Mouse (Mus musculus): ENCODE measurements at regions not wholly inside any gene's neighbourhood (a gene's known extent, or its start where the extent isn't known, plus 50 kb on each side); places are given as distances from the start of the nearest gene placed in this dataset.

DNA sequence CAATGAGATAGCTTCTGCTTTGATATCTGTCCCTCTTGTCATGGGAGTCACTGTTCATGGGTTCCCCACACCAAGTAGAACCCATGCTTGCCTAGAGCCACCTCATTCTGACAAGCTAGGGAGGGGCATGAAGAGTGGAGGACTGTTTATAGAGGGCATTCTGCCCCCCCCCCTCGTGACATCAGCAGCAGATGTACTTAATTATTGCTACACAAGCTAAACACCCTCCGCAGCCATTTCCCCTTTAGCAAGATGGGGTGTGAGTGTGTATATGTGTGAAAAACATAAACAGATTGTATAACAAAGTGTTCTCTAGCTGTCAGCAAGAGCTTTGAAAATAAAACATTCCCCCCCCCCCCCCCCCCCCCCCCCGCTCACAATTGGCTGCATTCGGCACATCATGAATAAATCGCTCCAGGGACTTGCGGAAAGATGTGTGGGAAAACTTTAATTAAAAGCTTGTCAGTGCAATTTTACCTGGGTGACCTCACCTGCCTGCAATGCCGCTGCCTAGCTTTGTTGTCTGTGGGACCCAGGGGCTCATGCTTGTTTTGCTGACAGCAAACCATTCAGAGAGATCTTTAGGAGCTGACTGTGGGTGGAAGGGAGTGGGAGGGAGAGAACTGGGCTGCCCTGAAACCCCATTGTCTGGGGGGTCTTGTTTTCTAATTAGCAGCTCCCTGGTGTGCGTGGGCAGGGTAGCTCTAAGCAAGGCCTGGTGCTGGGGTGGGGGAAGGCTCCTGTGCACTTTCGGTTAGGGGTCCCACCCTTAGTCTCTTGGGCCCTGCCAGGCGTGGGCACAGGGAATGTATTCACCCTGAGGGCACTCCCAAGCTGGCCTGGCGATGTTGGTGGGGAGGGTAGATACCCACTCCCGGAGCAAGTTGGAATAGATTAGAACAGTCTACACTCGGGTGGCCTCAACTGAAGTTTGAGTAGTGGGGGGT lies 63.4 kb downstream of the Irx2 start:
- DNase-seq = no peak

DNA sequence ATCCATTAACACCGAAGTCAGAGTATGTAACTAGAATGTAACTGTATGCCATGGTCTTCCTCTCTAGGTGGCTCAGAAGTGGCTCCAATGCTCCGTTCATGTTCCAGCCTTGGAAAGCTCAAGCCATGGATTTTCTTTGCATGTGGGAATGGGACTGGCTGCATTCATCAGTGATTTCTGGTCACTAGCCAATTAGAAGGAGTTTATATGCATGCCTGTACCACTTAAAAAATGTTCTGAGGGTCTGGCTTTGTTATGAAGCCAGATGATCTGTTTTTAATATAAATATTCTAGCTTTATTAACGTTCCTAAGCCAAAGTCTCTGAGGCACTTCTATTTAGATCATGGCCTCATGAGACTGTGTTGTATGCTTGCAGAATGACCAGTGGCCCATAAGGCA lies 78.8 kb downstream of the Irx2 start:
- DNase-seq = no peak

DNA sequence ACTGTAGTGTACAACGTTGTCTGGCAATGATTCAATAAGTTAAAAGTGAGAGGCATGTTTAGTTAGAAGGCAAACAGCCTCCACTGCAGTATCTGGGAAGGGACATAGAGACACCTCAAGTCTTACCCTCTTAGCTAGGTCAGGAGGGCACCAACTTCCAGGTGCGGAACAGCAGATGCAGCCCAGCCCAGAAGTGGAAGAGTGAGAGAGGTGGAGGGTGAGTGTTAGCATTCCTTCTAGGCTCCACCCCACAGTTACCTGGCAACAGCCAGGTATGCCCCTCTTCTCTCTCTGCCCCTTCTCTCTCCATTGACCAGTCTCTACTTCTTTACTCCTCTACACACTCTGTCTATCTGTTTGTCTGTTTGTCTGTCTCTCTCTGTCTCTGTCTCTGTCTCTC lies 80.1 kb downstream of the Irx2 start:
- DNase-seq = no peak

DNA sequence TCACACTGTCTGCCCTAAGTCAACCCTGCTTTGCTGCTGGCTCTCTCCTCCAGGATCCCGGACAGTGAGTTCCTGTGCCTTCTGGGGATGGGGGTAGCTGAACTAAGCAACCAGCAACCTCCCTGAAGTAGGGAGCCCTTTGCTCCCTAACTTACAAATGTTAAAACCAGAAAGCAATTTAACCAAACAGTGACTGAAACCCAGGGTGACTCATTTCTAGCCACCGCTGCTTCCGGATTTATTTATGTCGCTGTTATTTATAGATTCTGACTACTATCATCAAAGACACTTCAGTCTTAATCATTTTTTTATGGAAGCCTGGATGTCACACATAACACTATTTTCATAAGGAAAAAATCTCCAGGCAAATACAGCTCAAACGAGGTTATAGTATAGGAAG lies 81.4 kb downstream of the Irx2 start:
- DNase-seq = no peak

DNA sequence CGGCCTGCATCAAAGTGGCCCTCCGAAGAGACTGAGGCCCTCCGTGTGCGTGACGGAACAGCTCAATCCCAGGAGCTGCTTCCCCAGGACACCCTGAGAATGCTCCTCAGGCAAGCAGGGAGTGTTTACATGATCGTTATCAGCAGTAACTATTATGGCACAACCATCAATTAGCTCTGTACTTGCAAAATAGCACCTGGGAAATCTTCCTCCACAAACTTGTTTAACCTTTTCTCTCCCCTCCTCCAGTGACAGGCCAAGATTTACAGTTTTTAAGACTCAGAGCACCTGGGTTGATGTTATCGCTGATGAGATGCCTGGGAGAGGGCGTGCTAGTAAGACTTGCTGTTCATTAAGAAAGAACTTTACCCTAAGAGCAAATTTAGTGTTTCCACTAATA lies 82.5 kb downstream of the Irx2 start:
- DNase-seq = no peak

DNA sequence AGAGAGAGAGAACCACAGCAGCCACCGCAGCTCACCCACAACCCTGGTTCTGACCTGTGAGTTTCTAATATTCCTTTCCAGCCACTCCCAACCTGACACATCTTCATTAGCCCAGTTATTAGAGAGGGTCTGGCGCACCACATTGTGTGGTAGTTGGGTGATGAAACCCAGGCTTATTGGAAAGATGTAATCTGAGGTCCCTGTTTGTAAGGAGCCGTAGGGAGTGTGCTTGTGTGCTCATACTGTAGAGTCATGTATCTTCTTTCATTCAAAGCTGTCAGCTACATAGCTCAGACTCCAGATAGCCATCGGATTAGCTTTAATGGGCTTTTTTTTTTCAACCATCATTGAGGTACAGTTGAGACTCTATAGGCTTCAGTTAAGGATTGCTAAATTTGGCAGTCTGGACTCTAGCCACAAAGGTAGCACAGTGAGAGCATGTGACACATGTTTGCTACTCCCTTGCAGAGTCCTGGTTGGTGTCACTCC lies 83.3 kb downstream of the Irx2 start:
- DNase-seq = no peak

DNA sequence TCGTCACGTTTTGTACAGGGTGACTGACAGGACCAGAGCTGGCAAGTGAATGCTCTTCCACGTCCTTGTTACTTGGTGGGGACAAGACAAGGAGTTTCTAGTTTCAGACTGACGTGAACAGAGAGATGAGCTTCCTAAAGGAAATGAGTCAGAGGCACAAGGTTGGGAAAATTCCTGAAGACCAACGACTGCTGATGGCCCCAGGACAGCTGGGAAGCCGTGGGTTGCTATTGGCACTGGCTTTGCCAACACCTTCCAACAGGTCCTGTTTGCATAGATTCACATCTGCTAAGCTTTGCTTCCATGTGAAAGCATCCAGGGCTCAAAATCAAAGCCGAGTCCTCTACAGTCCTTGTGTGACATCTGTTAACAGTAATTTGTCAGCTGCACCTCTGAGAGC lies 86.2 kb downstream of the Irx2 start:
- no peak for DNase-seq

DNA sequence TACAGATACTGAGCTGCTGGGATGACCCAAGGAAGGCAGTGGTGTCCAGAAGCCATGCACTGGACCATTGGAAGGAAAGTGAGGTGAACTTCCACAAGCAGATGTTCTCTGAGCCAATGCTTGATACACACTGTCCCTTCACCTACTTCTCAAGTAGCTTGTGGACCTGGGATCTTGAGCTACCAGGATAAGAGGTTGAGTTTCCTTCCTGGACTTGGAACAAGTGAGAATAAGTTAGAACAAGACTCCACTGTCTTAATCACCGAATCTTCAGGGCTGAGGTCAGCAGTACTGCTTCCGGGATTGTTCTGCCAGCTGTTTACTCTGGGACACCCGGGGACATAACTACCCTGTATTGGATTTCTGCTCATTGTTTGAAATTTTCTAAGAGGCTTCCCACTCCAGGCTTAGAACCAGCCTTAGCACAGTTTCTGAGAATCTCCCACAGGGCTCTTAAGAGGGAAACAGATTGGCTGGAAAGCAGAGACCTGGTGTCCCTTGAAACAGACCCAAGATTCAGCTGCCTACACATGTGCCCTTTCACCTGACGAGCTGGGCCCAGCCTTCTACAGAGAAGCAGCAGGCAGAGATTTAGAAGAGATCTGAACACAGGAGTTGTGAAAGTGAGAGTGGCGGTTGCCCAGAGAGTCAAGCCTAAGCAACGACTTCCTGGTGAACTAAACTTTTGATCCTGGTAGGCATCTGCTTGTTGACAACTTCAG lies 87.5 kb downstream of the Irx2 start:
- no peak for DNase-seq

DNA sequence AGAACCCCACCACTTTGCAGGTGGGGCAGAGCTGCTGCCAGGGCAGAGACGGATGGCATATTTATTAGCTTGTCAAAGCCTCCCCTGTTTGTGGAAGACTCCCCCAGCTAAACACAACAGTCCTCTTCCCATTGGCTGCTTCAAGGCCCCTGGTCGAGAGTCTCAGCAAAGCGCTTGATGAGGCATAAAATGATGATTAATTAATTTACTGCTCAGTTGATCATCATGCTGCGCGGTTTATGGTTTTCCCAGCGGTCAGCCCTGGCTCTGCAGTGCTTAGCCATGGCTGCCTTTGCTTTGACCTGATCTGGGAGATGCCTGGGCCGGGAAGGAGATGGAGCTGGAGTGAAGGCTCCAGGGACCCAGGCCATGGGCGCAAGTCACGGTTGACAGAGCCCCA lies 98.5 kb downstream of the Irx2 start:
- no peak for DNase-seq

DNA sequence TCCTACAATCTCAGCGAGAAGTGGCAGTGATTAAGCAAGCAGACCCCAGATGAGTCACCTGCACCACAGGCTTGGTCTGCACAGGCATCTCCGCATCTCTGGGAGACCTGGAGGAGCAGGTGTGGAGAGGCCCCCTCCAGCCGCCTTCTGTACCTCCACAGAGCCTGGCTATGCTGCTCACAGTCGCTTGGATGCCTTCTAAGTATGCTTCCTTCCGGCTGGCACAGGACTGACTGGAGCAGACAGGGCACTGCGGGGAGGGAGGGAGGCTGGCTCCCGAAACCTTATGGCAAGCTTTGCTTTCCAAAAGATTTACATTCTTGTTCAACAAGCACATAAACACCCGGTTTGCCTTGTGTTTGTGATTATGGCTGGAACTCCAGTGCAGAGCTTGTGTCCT lies 107.3 kb downstream of the Irx2 start:
- DNase-seq = no peak

DNA sequence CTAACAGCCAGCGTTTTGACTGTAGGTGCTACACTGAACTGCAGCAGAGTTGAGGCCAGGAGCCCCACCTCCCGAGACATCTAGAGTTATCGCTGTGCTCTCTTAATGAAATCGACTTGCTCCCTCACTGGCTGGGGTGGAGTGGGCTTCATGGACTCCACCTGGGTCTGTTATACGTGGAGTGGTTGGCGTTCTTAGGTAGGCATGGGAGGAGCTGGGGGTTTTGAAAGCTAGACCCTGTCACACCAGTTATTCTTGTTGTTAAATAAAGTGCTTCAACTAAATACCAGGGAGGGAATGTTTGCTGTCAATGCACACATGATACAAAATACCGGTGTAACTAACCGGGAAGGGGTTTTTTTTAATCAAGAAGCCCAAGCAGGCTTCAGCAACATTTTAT lies 108.4 kb downstream of the Irx2 start:
- DNase-seq = no peak

DNA sequence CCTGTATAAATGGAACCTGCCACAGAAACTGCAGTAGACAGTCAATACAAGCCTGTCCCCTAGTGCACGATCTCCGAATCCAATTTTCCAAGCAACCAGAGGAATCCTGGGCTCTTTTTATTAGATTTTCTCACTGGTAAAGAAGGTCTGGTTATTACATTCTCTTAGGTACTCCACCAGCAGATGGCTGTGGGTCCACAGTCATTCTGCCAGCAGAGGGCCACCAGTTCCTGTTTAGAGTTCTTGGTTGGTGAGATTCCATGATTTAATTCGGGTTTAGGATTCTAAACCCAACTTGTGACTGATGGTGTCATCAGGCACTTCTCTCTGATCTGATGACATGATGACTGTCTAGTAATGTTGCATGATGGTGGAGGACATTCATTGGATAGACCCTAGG lies 118.6 kb downstream of the Irx2 start:
- DNase-seq = no peak

DNA sequence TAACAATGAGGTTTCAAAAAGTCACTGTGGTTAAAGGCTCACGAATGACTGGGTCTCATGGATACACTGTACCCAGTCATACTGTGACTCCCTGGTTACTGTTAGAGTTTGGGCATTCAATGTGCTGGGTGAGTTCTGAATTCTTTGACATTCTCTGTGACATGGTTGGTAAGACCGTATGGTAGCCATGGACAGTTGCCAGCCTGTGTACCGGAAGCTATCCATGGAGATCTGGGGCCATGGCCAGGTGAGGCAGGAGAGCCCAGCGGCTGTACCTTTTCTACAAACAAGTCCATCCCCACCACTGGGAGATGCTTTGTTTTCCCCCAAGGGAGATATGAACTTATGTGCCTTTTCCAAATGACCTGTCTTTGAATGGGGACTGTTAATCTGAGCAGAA lies 126.4 kb downstream of the Irx2 start:
- no peak for DNase-seq

DNA sequence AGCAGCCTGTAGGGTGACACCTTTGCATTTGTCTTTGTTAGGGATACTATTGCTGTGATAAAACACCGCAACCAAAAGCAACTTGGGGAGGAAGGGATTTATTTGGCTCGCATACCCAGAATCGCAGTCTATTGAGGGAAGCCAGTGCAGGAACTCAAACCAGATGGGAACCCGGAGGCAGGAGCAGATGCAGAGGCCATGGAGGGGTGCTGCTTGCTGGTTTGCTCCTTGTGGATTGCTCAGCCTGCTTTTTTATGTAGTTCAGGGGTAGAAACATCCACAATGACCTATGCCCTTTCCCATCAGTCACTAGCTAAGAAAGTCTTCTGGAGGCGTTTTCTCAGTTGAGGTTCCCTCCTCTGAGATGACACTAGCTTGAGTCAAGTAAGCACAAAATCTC lies 133.9 kb downstream of the Irx2 start:
- DNase-seq = no peak

DNA sequence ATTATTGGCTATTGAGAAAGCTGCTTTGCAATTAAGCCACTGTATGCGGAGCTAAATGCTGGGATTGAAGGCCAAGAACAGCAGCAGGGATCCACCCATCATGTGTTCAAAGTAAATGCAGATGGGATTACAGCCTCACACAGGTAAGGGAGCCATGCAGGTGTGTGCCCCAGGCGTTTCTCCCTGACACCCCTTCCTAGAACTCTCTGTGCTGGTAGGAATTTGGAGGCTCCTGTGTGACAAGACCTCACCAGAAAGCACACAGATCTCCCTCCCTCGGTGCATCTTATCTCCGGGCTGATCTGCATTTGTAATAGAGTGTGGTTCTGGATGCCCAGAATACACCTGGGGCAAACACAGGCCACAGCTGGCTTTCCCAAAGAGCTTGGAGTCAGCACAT lies 134.7 kb downstream of the Irx2 start:
- DNase-seq = no peak

DNA sequence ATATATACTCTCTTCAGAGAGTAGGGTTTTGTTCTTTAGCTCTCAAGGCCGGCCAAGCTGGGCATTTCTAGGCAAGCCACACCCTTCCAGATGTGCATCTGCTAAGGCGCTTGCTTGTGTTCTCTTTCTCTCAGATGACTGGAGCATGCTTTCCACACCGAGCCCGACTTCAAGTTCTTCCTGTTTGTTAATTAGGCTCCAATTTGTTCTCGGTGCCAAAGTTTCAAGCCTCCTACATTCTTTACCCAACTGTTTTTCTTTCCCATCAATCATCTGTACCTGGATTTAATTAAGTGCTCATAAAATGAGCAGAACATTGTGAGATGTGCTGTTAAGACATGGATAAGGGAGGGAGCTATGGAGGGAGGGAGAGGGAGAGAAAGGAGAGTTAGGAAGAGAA lies 138.7 kb downstream of the Irx2 start:
- no peak for DNase-seq

DNA sequence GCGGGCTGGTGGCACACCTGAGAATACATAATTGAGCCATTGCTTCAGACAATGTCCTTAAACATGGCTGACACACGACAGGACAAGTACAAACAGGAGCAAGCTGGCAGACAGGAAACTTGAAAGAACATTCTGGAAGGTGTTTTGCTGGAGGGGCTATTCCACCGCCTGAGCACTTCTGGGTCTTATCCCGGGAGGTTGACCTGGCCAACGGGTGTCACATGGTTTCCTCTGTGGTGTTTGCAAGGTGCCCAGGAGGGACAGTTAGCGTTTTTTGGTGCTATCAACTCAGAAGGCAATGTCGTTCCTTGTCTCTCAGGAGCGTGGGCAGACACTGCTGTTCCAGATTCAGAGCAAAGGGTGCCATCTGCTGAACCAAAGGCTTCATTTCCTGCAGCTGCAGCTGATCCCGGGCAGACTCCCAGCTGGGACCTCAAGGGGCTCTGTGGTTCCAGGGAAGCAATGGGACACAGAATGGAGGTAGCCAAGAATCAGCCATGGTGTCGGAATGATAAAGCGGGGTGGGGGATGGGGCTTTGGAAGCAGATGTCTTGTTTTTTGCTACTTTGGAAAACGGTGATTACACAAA lies 140.5 kb downstream of the Irx2 start:
- no peak for DNase-seq

DNA sequence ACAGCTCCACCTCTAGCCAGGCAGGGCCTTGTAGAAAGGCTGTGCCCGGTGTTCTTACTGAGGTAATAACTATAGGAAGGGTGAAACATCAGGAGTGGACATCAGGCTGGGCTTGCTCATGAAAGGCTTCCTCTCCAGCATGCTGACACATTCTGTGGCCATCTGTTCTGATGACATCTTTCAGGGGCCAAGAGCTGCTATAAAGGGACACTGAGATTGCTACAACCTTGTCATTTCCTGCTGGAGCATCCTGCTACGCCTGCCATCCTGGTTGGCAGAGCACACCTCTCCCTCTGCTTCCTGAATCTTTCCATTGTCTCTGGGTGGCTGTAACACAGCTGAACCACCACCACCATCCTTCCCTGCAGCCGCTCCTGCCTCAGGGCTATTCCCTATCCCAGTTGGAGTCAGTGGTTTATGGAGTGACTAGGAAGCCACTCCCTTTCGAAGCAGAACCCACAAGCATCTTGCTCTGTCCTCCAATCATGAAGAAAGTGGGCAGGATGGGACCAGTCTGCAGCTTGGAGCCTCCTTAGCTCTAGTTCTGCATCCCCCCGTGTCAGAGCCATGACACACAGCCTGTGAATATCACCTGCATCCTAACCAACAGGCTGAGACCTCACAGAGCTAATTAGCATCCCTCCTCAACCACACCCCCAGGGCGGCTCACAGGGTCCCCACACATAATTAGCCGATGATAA lies 154.6 kb downstream of the Irx2 start:
- no peak for DNase-seq

DNA sequence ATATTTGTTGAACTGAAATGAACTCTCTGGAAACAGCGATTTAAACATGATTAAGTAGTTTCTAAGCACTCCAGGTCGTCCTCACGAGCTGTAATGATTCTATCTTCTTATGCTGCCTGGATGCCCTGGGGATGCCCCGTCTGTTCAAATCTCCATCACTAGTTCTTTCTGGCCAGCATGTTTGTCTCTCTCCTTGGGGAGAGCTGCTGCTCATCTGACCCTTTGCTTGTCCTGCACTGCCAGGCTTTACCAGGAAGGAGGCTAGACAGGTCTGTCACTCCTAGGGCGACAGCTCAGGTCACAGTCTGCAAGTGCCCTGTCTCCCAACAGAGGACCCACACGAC lies 155.1 kb downstream of the Irx2 start:
- no peak for DNase-seq

DNA sequence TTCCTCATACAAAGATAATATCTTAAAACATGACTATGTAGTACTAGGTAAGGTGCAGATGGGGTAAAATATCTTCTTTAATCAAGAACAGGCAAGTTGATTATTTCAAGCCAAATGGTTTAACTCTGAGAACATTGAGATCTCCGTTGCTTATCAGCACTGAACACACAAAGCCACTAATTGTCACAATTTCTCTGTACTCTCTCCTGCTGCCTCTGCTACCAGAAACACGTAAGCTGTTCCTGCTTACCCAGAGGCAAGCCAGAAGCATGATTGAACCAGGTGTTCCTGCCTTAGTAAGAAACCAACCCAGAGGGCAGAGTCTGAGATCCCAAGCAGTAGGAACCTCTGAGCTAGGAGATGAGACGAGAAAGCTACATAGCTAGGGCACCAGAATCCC lies 164.1 kb downstream of the Irx2 start:
- DNase-seq = no peak

DNA sequence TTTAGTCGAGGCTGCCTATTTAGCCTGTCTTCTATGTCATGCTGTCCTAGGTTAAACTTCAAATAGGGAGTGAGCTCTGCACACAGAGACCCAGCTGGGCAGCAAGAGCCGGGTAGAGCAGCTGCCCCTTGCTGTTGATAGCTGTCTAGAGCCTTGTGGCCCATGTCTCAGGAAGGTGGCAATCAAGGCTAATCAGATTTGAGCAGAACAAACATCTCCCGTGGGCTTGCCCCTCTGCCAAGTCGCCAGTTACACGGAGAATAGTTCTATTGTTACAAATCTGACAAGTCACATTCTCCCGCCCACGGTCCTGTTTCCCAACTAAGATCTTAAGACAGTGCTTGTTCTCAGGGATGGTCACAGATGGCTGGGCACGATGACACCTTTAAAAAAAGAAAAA lies 171.4 kb downstream of the Irx2 start:
- no peak for DNase-seq

DNA sequence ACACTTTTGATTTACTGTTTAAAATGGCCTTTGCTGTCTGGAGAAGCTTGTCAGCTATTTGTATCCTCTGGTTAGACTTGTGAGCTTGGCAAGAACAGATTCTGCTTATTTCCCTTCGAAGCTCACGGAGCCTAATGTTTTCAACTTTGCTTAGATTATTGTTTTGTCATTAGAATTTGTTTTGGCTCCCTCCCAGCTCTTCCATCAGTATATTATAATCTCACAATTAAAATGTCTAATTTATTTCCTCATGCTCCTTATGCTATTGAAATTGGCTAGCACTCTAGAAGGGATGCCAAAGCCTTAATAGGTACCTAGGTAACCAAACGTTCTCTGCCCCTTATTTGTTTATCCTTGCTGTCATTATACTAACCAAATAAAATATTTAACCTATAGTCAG lies 171.9 kb downstream of the Irx2 start:
- DNase-seq = no peak

DNA sequence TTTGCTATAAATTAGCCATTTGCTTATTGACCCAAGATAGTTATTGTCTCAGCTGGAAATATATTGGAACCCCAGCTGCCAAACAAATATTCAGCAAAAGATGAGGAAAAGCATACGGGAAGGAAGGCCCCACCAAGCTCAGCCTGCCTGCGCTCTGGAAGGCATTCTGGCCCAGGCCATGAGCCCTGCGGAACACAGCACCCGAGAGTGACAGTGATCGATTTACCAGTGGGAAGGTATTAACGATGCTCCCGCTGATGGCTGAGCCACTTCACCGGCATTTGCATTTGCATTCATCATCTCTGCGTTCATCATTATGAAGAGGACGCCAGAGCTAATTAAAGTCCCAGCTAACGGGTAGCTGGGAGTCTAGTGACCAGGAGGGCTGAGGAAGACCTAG lies 174.8 kb downstream of the Irx2 start:
- no peak for DNase-seq

Measured in lung, postnatal 14 days (tissue).